Mouse (Mus musculus): ENCODE results near the gene Hmg20b.

The Hmg20b gene

DNA sequence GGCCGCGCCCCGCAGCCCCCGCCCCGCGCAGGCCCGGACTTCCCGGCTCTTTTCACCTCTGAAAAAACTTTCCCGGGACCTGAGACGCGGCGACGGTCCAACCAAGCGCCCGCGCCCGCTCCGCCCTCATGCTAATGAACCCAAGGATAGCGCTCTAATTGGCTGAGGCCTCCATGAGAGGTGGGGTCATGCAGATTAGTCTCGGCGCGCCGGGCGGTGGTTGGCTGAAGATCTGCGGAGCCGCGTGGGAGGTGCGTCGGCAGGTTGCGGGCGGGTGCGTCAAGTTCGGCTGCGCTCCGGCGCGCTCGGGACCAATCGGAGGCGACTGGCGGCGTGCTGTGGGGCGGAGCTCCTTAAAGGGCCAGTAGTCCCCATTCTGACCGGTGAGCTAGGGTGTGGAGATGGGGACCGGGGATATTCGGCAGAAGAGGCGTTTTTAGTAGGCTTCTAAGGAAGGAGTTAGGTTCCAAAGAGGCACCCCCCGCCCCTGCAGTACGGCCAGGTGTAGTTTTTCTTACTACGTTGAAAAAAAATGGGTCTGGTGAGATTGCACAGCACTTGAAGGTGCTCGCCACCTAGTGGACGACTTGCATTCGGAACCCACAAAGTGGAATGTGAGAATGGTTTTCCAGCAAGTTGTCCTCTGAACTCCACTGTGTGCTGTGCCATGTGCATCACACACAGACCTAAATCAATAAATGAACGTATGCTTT lies at the start of gene Hmg20b:
Gene Hmg20b, minus strand, starts transcription at position 130 of the 713 bp plus-strand sequence.
- peak; percentile 100 for DNase-seq

DNA sequence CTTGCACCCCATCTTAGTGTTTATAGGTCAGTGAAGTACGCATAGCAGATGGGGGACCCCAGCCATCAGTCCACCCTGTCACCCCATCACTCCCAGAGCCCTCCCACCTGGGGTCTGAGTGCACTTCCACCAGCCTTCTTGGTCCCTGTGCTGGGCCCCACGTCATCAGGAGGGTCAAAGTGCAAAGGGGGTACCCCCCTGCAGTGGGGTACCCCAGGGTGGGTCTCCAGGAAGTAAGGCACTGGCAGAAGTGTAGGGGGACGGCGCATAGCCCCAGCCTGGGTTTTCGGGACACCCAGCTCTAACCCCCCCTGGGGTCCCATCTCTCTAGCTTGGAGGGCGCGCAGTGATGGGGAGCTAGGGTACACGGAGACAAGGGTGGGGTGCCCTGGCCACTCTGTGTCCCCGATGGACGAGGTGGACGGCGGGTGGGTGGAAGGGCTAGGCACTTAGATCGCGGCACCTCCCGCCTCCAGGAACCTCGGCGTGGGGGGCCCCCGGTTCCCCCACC lies 49.6 kb upstream of the Hmg20b start:
- DNase-seq: no peak

DNA sequence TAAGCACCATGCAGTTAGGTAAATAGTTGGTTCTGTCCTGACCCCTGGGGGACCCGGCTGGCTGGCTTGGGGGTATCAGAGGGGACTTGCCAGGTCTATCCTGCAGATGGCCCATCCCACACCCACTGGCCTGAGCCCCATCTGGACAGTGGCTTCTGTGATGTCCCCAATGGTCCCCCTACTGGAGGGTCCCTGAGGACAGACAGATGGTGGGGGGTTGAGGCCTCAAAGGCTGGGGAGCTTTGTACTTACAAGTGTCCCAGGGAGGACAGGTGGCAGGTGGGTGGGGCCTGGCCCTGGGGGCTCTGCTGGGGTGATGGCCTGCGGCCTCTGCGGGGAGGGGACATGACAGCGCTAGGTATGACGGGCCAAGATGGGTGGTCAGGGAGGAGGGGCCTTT lies 49.0 kb upstream of the Hmg20b start:
- no peak for DNase-seq

DNA sequence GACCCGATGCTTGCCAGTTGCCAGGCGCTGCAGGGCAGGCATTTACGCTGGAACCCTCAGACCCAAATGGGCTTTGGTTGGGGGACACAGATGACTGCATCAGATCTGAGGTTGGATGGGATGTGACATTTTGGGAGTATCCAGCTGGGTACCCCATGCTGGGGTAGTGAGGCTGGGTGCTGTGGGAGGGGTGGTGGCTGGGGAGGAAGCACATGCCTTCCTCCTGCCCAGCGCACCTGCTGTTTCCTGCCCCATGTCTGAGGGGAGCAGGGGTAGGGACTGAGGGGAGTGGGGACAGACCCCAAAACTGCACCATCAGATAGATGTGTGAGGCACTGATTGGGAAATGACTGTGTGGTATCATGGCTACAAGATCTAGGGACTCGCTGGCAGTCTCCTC lies 46.5 kb upstream of the Hmg20b start:
- DNase-seq: no peak

DNA sequence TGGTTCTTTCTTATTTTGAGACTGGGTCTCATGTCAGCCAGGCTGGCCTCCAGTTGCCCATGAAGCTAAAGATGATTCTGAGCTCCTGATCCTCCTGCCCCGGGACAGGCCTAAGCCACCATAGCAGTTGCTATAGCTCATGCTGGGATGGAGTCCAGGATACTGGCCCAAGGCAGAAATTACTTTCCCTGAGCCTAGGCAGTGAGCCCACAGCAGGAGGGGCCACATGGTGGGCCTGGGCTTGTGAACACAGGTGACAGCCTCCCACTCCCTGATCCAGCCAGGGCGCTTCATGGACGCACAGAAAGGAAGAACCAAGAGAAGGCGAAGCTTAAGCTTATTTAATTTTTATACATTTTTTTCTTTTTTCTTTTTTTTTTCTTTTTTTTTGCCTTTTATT lies 45.6 kb upstream of the Hmg20b start:
- no peak for DNase-seq

DNA sequence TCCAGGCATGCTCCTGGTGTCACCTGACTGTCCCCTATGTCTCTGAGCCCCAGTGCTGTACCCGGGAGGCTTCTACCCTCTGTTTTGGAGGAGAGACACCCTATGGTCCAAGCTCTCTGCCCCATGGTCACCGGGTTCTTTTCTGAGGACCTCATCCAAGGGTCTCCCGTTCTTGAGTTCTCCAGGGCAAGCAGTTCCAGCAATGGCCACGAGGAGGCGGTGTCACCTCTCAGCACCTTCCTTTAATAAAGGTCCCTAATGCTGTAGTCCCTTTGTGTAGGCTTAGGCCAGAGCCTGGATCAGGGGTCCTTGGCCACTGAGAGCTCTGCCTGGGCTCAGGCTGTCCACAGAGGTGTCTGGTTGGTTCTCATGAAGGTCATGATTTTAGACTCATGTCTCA lies 44.8 kb upstream of the Hmg20b start:
- peak; percentile 85 for DNase-seq

DNA sequence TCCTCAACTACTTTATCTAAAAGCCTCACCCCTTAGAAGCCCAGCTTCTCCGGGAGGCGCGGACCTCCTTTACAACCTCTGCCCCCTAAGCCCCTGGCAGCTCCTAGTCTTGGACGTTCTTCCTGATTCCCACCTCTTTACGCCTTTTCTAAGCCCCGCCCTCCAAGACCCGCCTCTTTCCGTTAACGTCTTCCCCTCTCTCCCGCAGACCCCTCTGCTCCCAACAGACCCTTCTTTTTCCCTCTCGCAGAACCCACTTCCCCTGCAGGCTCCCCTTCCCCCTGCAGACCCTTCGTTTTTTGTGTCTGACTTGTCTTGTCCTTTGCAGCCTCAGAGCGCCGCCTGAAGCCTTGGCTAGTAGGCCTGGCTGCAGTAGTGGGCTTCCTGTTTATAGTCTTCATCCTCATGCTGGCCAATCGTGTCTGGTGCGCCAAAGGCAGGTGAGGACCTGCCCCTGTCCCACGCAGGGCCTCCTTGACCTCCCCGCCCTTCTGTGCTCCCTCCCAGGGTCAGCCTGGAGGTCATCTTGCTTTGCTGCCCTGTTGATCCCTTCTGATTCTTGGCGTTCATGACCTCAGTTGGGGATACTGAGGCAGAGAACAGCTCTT lies 43.3 kb upstream of the Hmg20b start:
- DNase-seq: peak; percentile 68

DNA sequence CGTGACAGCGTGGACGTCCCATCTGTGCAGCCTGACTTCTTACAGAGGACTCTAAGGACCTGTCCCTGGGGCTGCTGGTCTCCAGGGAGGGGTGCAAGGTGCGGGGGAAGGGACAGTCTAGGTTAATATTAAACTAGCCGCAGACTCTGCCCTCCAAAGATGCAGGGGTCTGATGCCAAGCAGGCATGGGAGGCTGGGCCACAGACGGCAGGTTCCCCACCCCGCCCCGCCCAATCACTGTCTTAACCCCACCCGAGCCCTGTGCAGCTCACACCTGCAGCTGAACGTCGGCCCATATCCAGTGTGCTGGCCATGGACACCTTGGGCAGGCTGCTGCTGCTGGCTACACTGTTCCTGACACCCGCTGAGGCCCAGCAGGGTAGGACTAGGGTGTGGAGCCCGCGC lies 42.5 kb upstream of the Hmg20b start, which contains the start of gene Smim24:
Gene Smim24, plus strand, starts transcription at position 271 of the 405 bp plus-strand sequence.
- DNase-seq: no peak

DNA sequence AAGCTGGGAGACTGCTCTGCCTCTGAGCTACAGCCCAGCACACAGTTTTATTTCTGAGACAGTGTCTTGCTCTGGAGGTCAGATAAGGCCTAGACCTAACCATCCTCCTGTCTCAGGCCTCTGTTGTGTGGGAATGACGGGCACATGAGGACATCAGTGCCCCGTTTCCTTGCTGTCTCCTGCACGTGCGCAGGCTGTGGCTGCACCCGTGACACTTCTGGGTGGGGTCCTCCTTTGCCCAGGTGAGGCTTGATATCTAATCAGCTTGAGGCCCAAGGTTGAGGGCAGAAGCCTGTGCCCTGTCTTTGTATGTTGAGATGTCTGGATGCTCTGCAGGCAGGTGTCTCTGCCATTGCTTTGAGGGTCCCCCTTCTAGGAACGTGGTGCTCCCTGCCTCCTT lies 42.0 kb upstream of the Hmg20b start:
- no peak for DNase-seq

DNA sequence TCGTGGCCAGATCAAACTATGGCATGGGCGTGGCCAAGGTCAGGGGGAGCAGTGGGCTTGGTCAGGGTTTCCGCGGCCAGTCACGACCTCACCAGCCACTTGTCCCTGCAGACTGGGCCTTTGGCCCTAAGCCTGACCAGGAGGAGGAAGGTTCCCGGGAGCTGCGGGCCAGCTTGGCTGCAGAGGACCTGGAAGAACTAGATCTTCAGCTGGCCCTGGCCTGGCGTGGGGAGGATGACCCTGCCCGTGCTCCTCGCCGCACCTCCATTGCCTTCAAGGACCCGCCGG lies 40.3 kb upstream of the Hmg20b start:
- DNase-seq: no peak

DNA sequence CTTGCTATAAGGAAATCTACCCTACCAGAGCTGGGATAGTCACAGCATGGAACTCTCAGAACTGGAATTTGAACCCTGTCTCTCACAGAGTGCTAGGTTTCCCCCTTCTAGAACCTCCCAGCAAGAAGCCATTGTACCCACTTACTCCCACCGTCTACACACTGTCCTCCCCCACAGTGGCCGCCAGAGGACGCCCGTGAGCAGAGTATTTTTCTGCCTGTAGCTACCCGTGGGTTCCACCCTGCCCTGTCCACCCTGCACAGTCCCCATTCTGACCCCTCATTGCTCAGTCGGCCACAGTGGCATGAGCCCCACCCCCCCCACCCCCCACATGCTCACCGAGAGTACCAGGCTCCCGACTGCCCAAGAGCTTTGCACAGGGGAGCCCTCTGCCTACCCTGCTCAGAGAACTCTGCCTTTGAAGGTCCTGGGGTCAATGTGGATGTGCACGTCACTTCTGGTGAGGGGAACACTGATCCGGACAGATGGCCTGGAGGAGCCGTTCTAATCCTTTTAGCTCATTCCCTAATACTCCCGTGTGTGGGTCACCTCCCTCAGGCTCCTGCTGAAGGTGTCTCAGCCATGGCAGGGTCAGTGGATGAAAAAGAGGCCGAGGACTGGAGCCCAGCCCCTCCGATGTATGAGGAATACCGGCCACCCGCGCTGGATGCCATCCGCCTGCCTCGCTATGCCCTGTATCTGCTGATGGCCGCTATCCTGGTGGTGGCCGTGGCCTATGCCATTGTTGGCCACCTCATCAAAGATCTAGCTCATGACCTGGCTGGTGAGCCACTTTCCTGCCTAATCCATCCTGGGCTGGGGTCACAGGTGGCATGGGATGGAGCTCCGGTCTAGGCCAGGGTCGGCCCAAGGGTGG lies 39.8 kb upstream of the Hmg20b start:
- peak; percentile 88 for DNase-seq

DNA sequence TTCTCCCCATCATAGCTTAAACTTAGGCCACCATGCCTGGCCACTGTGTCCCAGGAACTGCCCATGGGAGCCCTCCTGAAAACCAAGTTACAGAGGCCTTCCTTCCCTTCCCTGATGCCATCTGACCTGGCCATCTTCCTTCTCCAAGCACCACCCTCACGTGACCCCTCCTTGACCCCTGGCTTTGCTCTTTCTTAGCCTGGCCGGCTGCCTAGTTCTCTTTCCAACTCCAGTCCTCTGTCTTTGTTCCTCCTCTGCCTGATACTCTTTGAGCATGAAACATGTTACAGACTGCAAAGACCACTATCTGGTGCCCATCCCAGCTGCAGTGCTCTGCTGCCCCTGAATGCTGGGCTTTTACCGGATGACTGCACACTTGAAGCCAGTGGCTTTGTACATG lies 39.1 kb upstream of the Hmg20b start:
- peak; percentile 67 for DNase-seq

DNA sequence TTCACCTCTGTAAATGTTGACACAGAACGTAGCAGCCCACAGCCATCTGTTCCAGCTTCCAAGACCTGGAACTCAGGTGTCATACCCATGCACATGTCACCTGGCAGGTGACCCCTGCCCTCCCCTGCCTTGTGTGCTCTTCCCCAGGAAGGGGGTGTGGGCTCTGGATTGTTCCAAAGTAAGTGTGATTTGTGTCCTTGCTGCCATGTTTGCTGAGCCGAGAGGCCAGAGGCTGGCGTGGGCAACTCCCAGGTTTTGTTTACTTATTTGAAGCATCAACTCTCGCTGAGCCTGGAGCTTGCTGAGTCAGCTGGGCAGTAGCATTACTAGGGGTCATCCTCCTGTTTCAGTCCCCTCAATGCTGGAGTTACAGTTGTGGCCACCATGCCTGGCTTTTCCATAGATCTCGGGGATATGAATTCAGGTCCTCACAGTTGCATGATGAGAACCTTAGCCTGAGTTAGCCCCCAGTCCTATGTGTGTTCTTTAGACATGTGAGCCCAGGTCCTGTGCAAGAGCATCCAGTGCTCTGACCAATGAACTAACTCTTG lies 38.3 kb upstream of the Hmg20b start, which contains the start of gene Gm48552:
Gene Gm48552, plus strand, starts transcription at position 501 of the 551 bp plus-strand sequence.
- no peak for DNase-seq

DNA sequence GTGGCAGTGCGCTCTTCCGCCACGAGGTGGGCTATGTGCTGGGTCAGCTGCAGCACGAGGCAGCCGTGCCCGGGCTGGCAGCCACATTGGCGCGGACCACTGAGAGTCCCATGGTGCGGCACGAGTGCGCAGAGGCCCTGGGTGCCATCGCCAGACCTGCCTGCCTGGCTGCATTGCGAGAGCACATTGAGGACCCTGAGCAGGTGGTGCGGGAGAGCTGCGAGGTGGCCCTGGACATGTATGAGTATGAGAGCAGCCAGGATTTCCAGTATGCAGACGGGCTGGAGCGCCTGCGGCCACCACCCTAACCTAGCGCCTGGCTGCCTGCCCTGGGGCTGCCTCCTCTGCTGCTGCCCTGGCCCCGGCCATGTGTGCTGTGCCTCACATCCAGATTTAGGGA lies 37.4 kb upstream of the Hmg20b start:
- DNase-seq: no peak

DNA sequence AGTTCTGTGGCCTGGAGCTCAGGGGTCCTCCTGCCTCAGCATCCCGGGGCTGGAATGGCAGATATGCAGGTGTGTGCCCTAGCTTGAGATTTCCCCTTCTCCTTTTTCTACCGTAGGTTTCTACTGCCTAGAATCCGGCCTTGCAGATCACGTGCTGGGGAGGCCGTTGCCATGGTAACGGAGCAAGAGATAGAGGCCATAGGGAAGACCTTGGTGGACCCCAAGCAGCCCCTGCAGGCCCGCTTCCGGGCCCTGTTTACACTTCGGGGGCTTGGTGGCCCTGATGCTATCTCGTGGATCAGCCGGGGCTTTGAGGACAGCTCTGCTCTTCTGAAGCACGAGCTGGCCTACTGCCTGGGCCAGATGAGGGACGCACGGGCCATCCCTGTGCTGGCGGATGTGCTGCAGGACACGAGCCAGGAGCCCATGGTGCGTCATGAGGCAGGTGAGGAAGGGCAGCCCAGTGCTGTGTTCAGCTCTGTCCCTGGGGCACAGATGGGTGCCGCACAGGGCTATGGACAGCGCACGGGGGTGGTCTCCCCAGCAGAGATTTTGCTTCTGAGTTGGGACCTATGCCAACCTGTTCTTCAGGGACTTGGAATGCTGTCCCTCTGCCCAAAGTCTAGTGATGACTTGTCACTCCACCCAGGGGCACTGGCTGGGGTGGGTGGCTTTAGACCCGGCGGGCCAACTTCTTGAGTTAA lies 35.5 kb upstream of the Hmg20b start:
- no peak for DNase-seq

DNA sequence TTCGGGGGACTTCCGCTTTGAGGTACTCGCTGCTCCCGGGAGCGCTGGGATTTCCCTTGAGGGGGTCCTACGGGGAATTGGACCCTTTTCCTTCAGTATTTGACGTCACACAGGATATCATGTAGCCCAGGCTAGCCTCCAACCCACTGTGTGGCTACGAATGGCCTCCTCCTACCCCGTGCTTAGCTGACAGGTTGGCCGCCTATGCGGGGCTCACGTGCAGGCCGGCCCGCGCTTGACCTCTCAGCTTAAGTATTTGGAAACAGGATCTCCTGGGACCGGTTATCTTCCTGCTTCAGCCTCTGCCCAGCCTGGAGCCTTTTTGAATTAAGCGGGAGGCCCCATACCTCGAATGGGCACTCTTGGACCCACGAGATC lies 34.3 kb upstream of the Hmg20b start:
- no peak for DNase-seq

DNA sequence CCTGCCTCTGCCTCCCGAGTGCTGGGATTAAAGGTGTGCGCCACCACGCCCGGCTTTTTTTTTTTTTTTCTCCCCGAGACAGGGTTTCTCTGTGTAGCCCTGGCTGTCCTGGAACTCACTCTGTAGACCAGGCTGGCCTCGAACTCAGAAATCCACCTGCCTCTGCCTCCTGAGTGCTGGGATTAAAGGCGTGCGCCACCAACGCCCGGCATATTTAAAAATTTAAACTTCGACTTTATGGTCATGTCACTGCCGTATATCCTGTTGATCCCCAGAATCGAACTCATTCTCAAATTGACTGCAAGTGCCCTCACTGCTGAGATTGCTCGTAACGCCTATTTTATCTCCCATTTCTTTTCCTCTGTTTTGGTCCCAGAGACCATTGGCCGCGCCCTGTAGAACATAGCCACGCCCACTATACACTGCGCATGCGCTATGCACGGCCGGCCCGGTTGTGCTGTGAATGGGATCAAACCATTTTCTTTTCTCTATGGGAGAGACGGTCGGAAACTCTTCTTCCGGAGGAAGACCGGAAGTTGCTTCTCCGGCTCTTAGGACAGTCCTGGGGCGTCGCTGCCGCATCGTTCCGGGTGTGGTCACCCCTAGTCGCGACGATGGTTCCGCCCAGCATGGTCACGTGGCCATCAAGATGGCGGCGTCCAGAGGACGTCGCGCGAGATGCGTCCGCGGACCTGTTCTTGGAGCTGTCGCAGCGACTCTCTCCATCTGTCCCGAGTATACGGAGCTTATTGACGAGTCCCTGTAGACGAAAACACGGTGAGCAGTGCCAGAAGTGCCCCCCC lies 33.7 kb upstream of the Hmg20b start, which contains the start of the genes Dohh and Gm48551:
Gene Dohh, plus strand, starts transcription at position 627 of the 803 bp plus-strand sequence.
Gene Gm48551, plus strand, starts transcription at position 665 of the 803 bp plus-strand sequence.
- DNase-seq: peak; percentile 100

DNA sequence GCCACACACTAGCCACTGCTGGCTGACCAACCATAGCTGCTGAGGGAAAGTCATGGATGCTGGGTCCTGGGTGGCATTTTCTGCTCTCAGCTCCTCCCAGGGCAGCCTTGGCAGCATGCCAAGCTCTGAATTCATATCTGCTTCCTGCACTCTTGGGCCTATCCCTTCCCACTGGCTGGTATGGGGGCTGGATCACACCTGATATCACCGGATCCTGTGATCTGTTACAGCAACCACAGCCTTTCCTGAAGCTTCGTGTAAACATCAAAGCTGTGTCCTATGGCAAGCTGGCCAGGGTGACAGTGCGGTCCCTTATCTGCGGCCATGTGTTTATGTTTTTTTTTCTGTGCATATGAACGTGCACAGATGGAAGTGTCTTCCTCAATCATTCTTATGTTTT lies 31.8 kb upstream of the Hmg20b start:
- peak; percentile 77 for DNase-seq

DNA sequence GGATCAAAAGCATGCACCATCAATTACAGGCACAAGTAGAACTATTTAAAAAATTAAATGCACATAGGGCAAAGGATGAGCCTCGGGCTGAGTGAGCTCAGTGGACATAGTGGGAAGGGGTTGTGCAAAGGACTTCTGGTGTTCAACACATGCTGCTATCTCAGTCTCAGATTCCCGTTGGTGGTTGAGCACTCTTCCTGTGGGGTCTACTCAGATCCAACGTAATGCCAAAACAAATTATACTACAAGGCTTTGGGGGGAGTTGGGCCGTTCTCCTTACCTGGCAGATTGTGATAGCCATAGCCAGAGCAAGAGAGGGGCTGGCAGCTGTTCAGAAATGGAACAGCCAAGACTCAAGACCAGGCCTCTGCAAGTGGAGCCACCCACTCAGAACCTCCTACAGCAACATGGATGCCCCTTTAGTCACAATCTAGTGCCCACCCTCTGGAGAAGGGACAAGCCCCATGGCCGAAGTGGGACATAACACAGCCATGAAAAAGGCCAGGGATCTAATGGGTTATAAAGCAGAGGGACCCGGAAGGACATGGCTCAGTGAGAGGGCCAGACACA lies 29.6 kb upstream of the Hmg20b start:
- DNase-seq: no peak

DNA sequence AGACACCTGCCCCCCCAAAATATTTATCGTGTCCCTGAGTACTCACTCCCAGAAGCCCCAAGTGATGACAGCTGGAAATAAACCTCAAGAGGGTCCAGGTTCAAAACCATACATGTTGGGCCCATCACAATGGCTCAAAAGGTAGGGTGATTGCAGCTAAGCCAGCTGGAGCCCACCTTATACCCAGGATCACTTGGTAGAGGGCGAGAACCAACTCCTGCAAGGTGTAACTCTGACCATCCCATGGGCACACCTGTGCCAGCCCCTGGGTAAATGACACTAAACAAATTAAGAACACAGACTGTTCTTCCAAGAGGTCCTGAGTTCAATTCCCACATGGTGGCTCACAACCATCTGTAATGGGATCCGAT lies 28.9 kb upstream of the Hmg20b start:
- DNase-seq: no peak

DNA sequence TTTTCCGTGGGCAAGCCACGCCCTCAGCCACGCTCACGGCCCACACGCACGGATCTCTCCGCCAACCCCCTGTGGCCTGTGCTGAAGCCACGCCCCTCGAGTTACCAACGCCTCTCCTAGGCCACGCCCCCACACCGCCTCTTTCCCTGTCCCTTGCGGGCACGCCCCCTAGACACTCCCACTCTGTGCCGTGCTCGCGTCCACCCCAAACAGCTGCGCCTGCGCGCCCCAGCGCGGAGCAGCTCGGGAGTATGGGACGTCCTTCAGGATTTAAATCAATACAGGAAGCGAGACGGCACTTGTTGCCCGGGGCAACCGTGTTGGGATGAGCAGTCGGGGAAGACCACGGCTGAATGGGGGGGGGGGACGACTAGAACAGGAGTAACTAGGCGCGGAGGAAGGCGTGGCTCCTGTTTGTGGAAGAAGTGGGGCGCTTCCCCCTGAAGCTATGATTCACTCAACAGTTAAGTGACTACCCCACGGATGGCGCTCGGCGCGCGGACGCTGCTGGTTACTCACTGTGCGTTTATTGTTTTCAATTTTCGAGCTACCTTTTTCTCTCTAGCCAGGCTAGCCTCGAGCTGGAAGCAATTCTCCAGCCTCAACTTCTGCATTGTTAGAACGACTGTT lies 28.4 kb upstream of the Hmg20b start:
- peak; percentile 100 for DNase-seq

All from lung, postnatal 10 days (tissue).